Mouse (Mus musculus): ENCODE data around the gene Pih1d1. TPM values are rescaled to one million over a fixed set of nuclear protein-coding genes. Genes with fewer than 3 reads are reported as not detected.

Gene Pih1d1
- polyA plus RNA-seq, 1 experiment from 2014 or later, result 68.2 TPM

DNA sequence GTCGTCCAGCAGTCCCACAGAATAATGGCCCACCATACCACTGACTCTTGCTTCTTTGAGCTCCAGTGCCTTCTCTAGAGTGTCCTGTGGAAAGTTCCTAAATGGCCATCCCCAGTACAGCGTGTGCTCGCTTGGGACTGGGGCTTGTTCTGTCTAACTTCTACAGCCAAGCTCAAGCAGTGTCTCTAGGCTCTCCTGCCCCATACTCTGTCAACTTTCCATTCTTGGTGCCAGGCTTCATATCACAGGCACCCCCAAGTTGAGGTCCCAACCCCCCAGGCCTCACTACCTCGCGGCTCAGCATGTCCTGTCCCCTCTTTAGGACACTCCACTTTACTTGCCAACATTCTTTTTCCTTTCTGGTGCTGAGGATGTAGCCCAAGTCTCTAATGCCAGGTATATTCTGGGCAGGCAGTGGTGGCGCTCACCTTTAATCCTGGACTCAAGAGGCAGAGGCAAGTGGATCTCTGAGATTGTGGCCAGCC lies 6.3 kb downstream of the Pih1d1 start:
- in situ Hi-C loops (cut with MboI; ENCODE audit: low pct_unique_long_range_greater_than_20kb), result loop anchor here (10.0 kb wide), 1 partner anchor 194 kb away; no protein-coding TSS in a partner anchor
- TF ChIP-seq CTCF (IDR thresholded peaks at IDR 0.05), result no peak
- POLR2A ChIA-PET, result no interaction called here
- H3K27me3 ChIP-seq, result peaks cover 16% of the 10 kb centered on the region
- DNase-seq (ENCODE audit: low read depth, low spot score) (no peak), ATAC-seq (no peak)
- CTCF ChIA-PET, result interaction anchor here (1.0 to 2.7 kb wide), 2 partner anchors 38 kb away, joined by 4 to 30 read pairs; no protein-coding TSS in a partner anchor

DNA sequence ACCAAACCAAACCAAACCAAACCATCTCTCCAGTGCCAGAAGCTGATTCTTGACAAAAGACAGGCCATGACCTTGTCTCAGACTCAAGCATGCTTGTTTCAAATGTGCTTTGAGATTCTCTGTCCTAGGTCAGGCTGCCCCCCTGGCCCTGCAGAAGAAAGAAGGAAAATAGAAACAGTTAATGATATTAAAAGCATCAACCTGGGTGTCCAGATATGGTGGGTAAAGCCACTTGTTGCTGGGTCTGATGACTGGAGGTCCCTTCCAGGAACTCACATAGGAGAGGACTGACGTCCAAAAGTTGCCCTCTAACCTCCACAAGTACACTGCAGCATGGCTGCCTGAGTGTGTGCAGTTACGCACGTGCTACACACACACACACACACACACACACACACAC lies 6.8 kb downstream of the Pih1d1 start:
- POLR2A ChIA-PET, result no interaction called here
- no peak for TF ChIP-seq CTCF (IDR thresholded peaks at IDR 0.05)
- in situ Hi-C loops (cut with MboI; ENCODE audit: low pct_unique_long_range_greater_than_20kb), result loop anchor here (10.0 kb wide), 1 partner anchor 194 kb away; no protein-coding TSS in a partner anchor
- peaks cover 19% of the 10 kb centered on the region for H3K27me3 ChIP-seq
- CTCF ChIA-PET, result interaction anchor here (1.3 to 2.7 kb wide), 3 partner anchors 21 to 38 kb away, joined by 3 to 30 read pairs (median 8); no protein-coding TSS in a partner anchor
- ATAC-seq (no peak), DNase-seq (ENCODE audit: low read depth, low spot score) (no peak)

DNA sequence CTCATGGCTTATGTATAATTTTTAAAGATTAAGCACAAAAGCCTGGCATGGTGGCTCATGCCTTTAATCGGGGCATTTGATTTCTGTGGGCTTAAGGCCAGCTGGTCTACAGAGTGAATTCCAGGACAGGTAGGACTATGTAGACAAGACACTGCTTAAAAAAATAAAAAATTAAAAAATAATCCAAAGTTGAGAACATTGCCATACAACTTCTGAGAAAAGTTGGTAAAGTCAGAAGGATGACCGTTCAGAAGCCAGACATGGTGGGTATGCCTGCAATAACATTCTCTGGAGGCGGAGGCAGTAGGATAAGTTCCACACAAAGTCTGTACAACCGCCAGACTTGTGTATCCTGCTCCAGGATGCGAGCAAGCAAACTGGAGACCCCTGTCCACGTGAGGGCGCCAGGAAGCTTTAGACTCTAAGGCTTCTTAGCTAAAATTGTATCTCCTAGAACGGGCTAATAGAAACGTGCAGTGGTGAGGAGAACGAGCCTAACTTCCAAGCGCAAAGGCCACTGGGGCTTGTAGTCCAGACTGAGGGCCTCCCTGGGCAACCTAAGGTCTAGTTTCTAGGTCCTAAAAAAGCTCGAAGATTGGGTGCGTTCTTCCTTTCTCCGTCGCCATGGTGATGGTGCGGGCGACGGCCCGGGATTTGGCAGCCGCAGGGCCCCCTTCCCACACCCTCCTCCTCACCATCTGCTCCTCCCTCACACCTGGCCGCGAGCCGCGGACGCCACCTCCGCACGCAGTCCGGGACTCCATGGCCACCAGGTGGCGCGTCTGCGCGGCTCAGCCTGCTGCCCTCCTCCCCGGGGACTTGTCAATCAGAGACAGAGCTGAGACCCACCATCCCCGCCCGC lies 7.7 kb downstream of the Pih1d1 start:
- peaks cover 25% of the 10 kb centered on the region for H3K27me3 ChIP-seq
- peak; percentile 75 for ATAC-seq
- no peak for TF ChIP-seq CTCF (IDR thresholded peaks at IDR 0.05)
- in situ Hi-C loops (cut with MboI; ENCODE audit: low pct_unique_long_range_greater_than_20kb), result loop anchor here (10.0 kb wide), 1 partner anchor 193 kb away; no protein-coding TSS in a partner anchor
- ChIA-PET CTCF (interaction anchor here (0.7 to 2.7 kb wide), 13 partner anchors 7 to 138 kb away, joined by 3 to 30 read pairs (median 5); partner anchors contain the start of genes Aldh16a1, Ccdc155 and Pih1d1), POLR2A (interaction anchor here (1.2 kb wide), 1 partner anchor 13 kb away, joined by 3 read pairs; no protein-coding TSS in a partner anchor)
- DNase-seq (ENCODE audit: low read depth, low spot score), result peak; percentile 55

DNA sequence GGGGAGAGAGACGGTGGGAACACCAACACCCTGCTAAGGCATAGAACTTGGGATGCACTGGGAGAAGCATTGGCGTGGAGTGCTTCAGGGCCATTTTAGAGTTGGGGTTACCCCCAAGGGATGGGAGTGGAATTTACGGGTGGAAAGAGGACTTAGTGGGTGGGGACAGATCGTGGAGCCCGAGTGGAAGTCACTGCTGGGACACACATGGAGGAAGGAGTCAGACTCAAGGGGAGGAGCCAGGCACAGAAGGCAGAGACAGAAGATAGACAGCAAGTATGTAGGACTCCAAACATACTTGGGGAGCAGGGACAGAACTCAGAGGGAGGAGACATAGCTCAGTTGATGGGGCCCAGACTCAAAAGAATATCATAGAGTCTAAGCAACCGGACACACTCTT lies 8.4 kb downstream of the Pih1d1 start:
- POLR2A ChIA-PET, result interaction anchor here (1.2 kb wide), 1 partner anchor 12 kb away, joined by 3 read pairs; no protein-coding TSS in a partner anchor
- no peak for DNase-seq (ENCODE audit: low read depth, low spot score)
- in situ Hi-C loops (cut with MboI; ENCODE audit: low pct_unique_long_range_greater_than_20kb), result loop anchor here (10.0 kb wide), 1 partner anchor 192 kb away; no protein-coding TSS in a partner anchor
- TF ChIP-seq CTCF (IDR thresholded peaks at IDR 0.05), result no peak
- CTCF ChIA-PET, result interaction anchor here (0.8 to 2.7 kb wide), 13 partner anchors 8 to 137 kb away, joined by 3 to 30 read pairs (median 5); partner anchors contain the start of genes Aldh16a1, Ccdc155 and Pih1d1
- ATAC-seq, result no peak
- peaks cover 29% of the 10 kb centered on the region for H3K27me3 ChIP-seq

DNA sequence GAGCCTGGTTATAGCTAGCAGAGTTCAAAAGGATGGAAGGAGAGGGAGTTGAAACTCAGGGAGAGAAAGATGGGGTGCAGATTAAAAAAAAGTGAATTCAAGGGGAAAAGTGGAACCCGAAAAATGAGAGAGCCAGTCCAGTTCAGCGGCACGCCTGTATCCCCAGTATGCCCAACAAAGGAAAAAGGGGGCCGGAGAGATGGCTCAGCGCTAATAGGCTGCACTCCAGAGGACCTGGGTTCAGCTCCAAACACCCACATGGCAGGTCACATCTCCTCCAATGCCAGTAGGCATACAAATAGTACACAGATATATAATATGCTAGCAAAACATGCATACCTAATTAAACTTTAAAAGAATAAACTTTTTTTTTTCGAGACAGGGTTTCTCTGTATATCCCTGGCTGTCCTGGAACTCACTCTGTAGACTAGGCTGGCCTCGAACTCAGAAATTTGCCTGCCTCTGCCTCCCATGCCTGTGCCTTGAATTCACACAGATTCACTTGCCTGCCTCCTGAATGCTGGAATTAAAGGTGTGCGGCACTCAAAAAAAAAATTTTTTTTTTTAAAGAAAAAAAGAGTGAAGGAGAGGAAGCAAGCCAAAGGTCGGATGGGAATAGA lies 9.0 kb downstream of the Pih1d1 start:
- in situ Hi-C loops (cut with MboI; ENCODE audit: low pct_unique_long_range_greater_than_20kb), result loop anchor here (10.0 kb wide), 1 partner anchor 192 kb away; no protein-coding TSS in a partner anchor
- DNase-seq (ENCODE audit: low read depth, low spot score) (no peak), ATAC-seq (no peak)
- ChIA-PET POLR2A (interaction anchor here (1.2 kb wide), 1 partner anchor 11 kb away, joined by 3 read pairs; no protein-coding TSS in a partner anchor), CTCF (interaction anchor here (1.1 to 2.7 kb wide), 8 partner anchors 8 to 137 kb away, joined by 3 to 30 read pairs (median 6); partner anchors contain the start of genes Aldh16a1 and Pih1d1)
- no peak for TF ChIP-seq CTCF (IDR thresholded peaks at IDR 0.05)
- H3K27me3 ChIP-seq, result peaks cover 33% of the 10 kb centered on the region

DNA sequence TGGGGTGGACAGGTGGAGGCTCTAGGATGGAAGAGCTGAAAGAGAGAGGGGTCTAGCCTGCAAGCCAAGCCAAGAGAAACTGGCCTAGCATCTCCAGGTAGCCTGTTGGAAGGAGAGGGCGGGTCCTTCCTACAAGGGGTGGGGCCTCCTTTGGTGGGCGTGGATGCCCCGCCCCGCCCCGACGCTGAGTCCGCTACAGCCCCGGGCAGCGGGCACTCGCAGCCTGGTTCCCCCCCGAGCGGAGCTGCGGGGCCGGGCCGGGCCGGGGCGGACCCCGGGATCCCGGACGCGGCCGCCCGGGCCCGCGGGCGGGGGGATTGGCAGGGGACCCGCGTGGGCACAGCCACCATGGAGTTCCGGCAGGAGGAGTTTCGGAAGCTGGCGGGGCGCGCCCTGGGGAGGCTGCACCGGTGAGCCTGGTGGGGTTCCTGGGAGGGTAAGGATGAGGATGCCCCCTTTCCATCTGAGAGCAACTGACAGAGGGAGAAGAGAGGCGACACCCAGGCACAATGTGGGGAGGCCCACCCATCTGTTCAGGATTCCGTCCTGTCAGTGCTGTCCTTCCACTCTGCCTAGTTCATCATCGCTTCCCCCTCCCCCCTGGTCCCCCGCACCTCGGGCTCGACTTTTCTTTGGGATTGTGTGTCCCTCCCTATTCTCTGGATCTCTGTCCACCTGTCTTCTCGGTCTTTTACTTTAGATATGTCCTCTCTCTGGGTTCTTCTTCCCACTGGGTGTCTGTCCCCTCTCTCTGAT lies 9.8 kb downstream of the Pih1d1 start, which contains the start of gene Slc17a7:
Gene Slc17a7 (plus strand): TSS at position 215 of the 756 bp plus-strand sequence.
- POLR2A ChIA-PET, result no interaction called here
- no peak for TF ChIP-seq CTCF (IDR thresholded peaks at IDR 0.05)
- in situ Hi-C loops (cut with MboI; ENCODE audit: low pct_unique_long_range_greater_than_20kb), result loop anchor here (10.0 kb wide), 1 partner anchor 191 kb away; no protein-coding TSS in a partner anchor

DNA sequence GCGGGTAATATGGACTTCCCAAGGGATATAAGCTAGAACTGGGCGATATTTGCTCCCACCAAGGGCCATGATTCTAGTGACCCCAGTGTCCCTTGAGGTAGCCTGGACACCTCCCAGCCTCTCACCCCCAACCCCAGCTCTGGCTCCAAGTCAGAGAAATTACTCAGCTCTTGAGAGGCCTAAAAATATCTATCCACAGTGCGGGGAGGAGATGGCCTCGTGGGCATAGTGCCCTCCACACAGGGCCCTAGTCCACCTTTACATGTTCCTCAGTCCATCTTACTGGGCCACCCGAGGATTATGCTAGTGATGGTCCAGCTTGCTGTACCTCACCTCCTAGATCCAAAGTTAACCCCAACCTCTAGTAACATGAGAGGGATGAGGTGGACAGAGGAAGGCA lies 10.7 kb downstream of the Pih1d1 start:
- ChIA-PET CTCF (interaction anchor here (1.0 to 1.2 kb wide), 2 partner anchors 22 to 33 kb away, joined by 3 to 6 read pairs; no protein-coding TSS in a partner anchor), POLR2A (no interaction called here)
- peaks cover 48% of the 10 kb centered on the region for H3K27me3 ChIP-seq
- ATAC-seq, result no peak
- no peak for DNase-seq (ENCODE audit: low read depth, low spot score)
- TF ChIP-seq CTCF (IDR thresholded peaks at IDR 0.05), result no peak
- in situ Hi-C loops (cut with MboI; ENCODE audit: low pct_unique_long_range_greater_than_20kb), result loop anchor here (10.0 kb wide), 1 partner anchor 190 kb away; no protein-coding TSS in a partner anchor

More for the DNA sequence above, 9.8 kb downstream of the Pih1d1 start, which contains the start of gene Slc17a7:
- ATAC-seq (no peak), DNase-seq (ENCODE audit: low read depth, low spot score) (no peak)
- peaks cover 41% of the 10 kb centered on the region for H3K27me3 ChIP-seq
- CTCF ChIA-PET, result interaction anchor here (1.0 to 2.7 kb wide), 6 partner anchors 9 to 136 kb away, joined by 3 to 8 read pairs (median 4); partner anchors contain the start of genes Aldh16a1 and Pih1d1

DNA sequence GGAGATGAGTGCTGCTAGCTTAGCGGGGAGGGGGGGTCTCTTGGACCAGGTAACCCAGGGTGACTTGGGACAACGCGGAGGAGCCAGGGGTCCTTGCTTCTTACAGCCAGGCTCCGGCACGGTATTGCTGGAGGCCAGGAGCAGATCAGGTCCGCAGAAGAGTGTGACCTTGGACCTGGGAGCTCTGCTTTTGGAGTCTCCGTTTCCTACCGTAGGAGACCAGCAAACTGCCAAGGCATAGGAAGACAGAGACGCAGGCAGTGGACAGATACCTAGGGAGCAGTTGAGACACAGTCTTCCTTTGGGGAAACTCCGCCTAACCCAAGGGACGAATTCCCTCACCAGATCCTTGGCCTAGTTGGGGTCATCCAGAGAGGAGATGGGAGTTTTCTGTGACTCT lies 11.6 kb downstream of the Pih1d1 start:
- CTCF ChIA-PET, result no interaction called here
- POLR2A ChIA-PET, result no interaction called here
- no peak for TF ChIP-seq CTCF (IDR thresholded peaks at IDR 0.05)
- peaks cover 50% of the 10 kb centered on the region for H3K27me3 ChIP-seq
- in situ Hi-C loops (cut with MboI; ENCODE audit: low pct_unique_long_range_greater_than_20kb), result loop anchor here (10.0 kb wide), 1 partner anchor 189 kb away; no protein-coding TSS in a partner anchor
- ATAC-seq (no peak), DNase-seq (ENCODE audit: low read depth, low spot score) (no peak)

DNA sequence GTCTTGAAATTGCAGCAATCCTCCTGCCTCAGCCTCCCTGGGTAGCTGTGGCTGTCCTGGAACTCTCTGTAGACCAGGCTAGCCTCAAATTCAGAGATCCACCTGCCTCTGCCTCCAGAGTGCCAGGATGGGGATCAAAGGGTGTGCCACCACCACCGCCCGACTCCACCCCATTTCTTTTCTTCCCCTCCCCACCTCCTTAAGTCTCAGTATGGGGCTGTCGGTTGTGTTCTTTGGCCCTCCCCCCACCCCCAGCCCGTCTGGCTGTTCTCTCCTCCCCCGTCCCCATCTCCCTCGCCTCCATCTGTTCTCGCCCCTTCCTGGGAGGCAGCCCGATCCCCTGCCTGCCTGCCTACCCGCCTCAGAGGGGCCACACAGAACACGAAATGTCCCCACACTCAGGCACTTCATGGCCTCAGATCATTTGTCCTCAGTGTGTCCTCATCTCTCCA lies 12.9 kb downstream of the Pih1d1 start:
- ATAC-seq, result no peak
- in situ Hi-C loops (cut with MboI; ENCODE audit: low pct_unique_long_range_greater_than_20kb), result loop anchor here (10.0 kb wide), 1 partner anchor 188 kb away; no protein-coding TSS in a partner anchor
- POLR2A ChIA-PET, result no interaction called here
- DNase-seq (ENCODE audit: low read depth, low spot score), result no peak
- CTCF ChIA-PET, result no interaction called here
- TF ChIP-seq CTCF (IDR thresholded peaks at IDR 0.05), result no peak
- peaks cover 50% of the 10 kb centered on the region for H3K27me3 ChIP-seq

Data from Patski (cell line).